Mouse (Mus musculus): ENCODE measurements around the gene Adamts20. TPM values are rescaled to one million over a fixed set of nuclear protein-coding genes. Genes with fewer than 3 reads are reported as not detected.

The Adamts20 gene
- polyA plus RNA-seq, 1 experiment from 2014 or later = 3.8 TPM

DNA sequence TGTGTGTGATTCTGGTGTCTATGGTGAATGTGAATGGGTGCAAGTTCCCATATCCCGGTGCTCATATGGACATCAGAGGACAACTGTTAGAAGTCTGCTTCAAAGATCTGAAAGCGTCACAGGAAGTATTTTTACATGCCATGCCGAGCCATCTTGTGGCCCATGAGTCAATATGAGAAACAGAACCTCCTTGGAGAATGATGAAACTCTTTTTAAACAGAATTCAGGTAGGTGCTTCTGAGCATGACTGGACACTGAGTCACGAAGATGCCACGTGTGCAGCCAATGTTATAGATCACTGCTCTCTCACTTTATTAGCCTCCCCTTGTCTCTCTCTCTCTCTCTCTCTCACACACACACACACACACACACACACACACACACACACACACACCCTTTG, 10.8 kb upstream of the Adamts20 start:
- DNase-seq (ENCODE audit: low spot score) = no peak
- Histone ChIP-seq H3K9me3 (replicated peaks) (no peaks in the 10 kb centered on the region), H3K4me3 (no peak overlapping the region), H3K36me3 (no peaks in the 10 kb centered on the region), H3K27ac (no peak overlapping the region), H3K27me3 (ENCODE audit: low read depth, poor library complexity, severe bottlenecking) (no peaks in the 10 kb centered on the region), H3K4me1 (peaks cover 18% of the 10 kb centered on the region)
- 85% methylated on average over 5 of the region's 5 CpGs for WGBS

DNA sequence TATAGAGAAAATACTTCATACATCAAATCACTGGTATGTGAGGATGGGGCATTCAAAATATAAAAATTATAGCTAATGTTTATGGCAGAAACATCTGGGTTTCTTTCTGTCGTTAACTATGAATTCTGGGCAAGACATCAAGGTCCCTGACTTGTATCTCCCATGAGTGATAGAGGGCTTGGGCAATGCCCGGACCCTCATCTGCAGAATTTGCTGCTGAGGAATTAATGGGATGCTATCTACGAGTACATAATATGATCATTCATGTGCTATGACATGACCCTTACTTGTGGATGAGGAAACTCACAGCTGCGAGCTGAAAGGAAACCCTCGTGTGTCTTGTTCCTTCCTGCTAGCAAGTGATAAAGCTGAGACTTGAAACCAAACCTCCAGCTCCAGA, 5.1 kb upstream of the Adamts20 start:
- 85% methylated on average over 5 of the region's 5 CpGs for WGBS
- DNase-seq (ENCODE audit: low spot score) = no peak

DNA sequence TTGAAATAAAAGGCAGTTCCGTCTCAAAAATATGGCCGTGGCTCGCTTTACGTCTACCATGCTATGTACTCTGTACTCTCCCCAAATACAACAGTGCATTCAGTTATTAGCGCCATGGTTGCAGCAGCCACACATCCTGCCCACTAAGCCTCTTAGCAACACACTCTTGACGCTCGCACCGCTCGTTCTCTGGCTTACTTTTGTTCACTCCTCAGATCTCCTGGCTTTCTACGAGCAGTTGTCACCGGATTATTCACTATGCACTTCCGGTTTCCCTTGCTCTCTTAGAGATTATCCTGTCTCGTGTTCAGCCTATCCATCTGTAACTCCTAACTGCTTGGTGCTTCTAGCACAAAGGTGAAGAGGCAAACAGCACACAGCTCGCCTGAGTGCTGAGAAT, 337 bp downstream of the Adamts20 start:
- H3K4me1 ChIP-seq = peaks cover 6% of the 10 kb centered on the region; the same call in 1 of the 2 replicates
- H3K9me3 ChIP-seq (replicated peaks) = no peaks in the 10 kb centered on the region
- no peak overlapping the region; the same call in 1 of the 2 replicates for H3K27ac ChIP-seq
- H3K27me3 ChIP-seq (ENCODE audit: low read depth, poor library complexity, severe bottlenecking) = no peaks in the 10 kb centered on the region
- WGBS = 90% methylated on average over 14 of the region's 14 CpGs
- no peaks in the 10 kb centered on the region for H3K36me3 ChIP-seq
- DNase-seq (ENCODE audit: low spot score) = no peak
- no peak overlapping the region for H3K4me3 ChIP-seq

More for the DNA sequence above, 5.1 kb upstream of the Adamts20 start:
- no peaks in the 10 kb centered on the region for H3K9me3 ChIP-seq (replicated peaks)
- H3K27me3 ChIP-seq (ENCODE audit: low read depth, poor library complexity, severe bottlenecking) = no peaks in the 10 kb centered on the region
- H3K4me1 ChIP-seq = no peaks in the 10 kb centered on the region
- no peaks in the 10 kb centered on the region for H3K36me3 ChIP-seq
- no peak overlapping the region for H3K27ac ChIP-seq
- H3K4me3 ChIP-seq = no peak overlapping the region

DNA sequence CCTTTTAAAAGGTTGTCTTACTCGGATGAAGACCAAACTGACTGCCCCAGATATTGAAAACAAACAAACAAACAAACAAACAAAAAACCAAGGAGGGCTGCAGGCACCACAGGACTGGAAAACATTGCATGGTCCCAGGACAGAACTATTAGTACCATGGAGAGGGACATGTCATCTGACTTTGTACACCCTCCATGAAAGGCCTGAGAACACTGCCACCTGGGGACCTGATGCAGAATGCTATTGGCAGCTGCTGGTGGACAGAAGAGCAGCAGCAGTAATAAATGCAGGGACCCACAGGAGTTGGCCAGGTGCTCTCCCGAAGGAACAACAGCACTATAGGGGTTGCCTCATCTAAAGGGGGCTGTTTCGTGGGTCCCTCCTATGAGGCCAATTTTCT, 2.0 kb downstream of the Adamts20 start:
- no peaks in the 10 kb centered on the region for H3K36me3 ChIP-seq
- no peaks in the 10 kb centered on the region for H3K27me3 ChIP-seq (ENCODE audit: low read depth, poor library complexity, severe bottlenecking)
- H3K9me3 ChIP-seq (replicated peaks) = no peaks in the 10 kb centered on the region
- H3K4me1 ChIP-seq = peaks cover 7% of the 10 kb centered on the region; the same call in 1 of the 2 replicates
- WGBS = 77% methylated on average over 3 of the region's 3 CpGs
- DNase-seq (ENCODE audit: low spot score) = peak; percentile 45
- no peak overlapping the region for H3K4me3 ChIP-seq
- no peak overlapping the region for H3K27ac ChIP-seq

DNA sequence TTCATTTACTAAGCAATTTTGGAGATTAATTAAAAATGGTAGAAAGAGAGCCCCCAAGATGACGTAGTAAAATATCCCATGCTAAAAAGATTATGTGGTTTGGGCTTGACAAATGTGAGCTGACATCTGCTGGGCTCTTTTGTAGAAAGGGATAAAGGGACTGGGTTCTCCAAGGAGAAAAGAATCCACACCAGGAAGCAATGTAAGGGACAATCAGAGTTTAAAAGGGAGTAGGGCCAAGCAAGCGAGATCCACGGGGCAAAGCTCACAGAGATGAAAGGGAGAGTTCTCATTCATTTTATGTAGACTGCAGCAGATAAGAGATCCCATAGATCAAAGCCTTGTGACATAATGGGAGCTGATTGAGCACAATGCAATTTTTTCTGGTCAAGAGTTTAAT, 3.0 kb downstream of the Adamts20 start:
- DNase-seq (ENCODE audit: low spot score) = no peak
- no peaks in the 10 kb centered on the region for H3K9me3 ChIP-seq (replicated peaks)
- WGBS = 37% methylated on average over 3 of the region's 3 CpGs

DNA sequence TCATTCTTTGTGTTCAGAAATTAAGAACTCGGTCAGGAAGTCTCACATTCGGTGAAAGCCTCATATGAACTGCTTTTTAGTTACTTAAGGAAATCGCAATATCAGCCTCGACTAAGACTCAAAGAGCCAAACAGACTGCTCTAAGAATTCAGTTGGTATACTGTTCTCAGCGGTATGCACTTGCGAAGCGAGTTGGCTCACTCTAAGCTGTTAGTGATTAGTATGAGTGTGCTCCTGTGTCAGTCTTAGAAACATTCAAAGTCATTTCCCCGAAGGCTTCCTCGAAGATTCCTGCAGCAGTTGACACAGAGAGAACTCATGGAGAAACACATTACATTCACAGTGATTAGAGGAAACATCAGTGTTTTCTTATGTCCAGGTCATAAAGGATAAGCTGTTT, 4.1 kb downstream of the Adamts20 start:
- Histone ChIP-seq H3K27me3 (ENCODE audit: low read depth, poor library complexity, severe bottlenecking) (no peaks in the 10 kb centered on the region), H3K4me3 (no peak overlapping the region), H3K9me3 (replicated peaks) (no peaks in the 10 kb centered on the region), H3K27ac (no peak overlapping the region), H3K36me3 (no peaks in the 10 kb centered on the region), H3K4me1 (peaks cover 20% of the 10 kb centered on the region)
- no peak for DNase-seq (ENCODE audit: low spot score)
- WGBS = 78% methylated on average over 9 of the region's 9 CpGs

More for the DNA sequence above, 3.0 kb downstream of the Adamts20 start:
- no peak overlapping the region for H3K27ac ChIP-seq
- no peaks in the 10 kb centered on the region for H3K36me3 ChIP-seq
- no peaks in the 10 kb centered on the region for H3K27me3 ChIP-seq (ENCODE audit: low read depth, poor library complexity, severe bottlenecking)
- H3K4me3 ChIP-seq = no peak overlapping the region
- H3K4me1 ChIP-seq = peaks cover 16% of the 10 kb centered on the region

DNA sequence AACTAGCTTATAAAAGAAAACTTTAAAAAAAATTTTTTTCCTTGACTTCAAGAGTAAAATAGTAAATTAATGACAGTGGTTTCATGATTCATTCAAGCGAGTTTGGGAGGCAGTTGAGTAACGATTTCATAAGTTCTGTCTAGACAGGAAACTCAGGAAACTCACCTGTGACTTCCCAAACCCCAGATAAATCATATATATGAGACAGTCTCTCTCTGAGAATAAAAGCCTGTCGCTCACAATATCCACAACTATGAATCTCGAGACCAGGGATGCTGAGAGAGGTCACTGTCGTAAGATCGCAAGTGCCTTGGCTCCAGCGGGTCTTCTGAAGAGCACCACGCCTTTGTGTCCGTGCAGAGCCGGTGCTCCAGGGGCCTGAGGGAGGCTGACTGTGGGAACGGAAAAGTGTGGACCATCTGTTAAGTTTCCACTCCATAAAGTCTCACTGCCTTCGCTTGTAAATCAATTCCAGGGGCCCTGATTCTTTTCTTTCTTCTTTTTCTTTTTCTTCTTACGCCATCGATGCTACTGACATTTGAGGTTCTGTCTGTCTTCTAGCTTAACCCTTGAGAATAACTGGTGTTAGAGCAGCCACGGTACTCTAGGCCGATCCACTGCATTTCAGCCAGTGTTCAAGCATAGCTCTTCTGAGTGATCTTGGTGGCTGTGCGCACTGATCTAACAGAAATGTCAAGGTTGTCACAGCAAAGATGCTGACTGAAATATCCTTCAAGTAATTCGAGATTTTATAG, 7.4 kb downstream of the Adamts20 start:
- H3K9me3 ChIP-seq (replicated peaks) = no peaks in the 10 kb centered on the region
- WGBS = 61% methylated on average over 18 of the region's 18 CpGs
- H3K36me3 ChIP-seq = no peaks in the 10 kb centered on the region
- H3K27me3 ChIP-seq (ENCODE audit: low read depth, poor library complexity, severe bottlenecking) = no peaks in the 10 kb centered on the region
- peak; percentile 49 for DNase-seq (ENCODE audit: low spot score)
- no peak overlapping the region for H3K4me3 ChIP-seq
- H3K27ac ChIP-seq = peak overlapping the region; percentile 56; the same call in 1 of the 2 replicates
- H3K4me1 ChIP-seq = peaks cover 20% of the 10 kb centered on the region

DNA sequence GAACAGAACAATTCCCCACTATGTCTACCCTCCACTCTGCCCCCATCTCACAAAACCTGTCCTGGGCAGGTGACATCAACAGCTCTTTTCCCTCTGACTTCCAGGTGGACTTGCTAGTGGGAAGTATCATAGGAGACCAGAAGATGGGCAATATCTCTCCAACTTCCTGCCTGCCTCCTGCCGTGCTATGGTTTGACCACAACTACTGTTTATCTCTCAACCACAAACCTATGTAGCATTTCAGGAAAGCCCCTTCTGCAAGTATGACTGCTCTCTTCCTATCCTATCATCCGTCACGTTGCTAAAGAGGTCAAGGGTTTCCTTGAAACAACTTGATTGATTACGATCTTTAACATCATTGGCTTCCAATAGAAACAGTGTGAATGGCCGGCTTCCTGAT, 12.4 kb downstream of the Adamts20 start:
- Histone ChIP-seq H3K27me3 (ENCODE audit: low read depth, poor library complexity, severe bottlenecking) (no peaks in the 10 kb centered on the region), H3K4me3 (no peak overlapping the region), H3K9me3 (replicated peaks) (no peaks in the 10 kb centered on the region), H3K36me3 (no peaks in the 10 kb centered on the region), H3K4me1 (peaks cover 12% of the 10 kb centered on the region), H3K27ac (no peak overlapping the region)
- DNase-seq (ENCODE audit: low spot score) = no peak
- WGBS = 86% methylated on average over 5 of the region's 5 CpGs

DNA sequence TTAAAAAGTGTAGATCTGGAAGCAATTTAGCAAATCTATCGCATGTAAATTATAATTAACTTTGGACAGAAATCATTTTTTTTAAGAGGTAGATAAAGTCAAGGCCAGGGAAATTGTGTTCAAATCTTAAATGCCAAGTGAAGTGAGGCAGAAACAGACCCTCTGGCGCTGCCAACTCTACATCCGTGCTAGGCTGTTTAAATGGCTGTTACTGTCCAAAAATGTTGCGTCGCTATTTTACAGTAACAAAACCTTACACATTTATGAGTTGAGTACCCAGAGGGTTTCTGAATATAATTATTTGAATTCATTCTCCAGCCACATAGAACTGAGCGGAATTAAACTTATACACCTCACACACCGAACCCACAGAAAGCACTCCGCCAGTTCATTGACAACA, 13.6 kb downstream of the Adamts20 start:
- Histone ChIP-seq H3K9me3 (replicated peaks) (no peaks in the 10 kb centered on the region), H3K4me3 (no peak overlapping the region), H3K36me3 (no peaks in the 10 kb centered on the region), H3K27me3 (ENCODE audit: low read depth, poor library complexity, severe bottlenecking) (no peaks in the 10 kb centered on the region), H3K27ac (no peak overlapping the region), H3K4me1 (0 out of 2 replicates have a peak, but pooled peaks cover 3% of the 10 kb centered on the region)
- 93% methylated on average over 8 of the region's 8 CpGs for WGBS
- no peak for DNase-seq (ENCODE audit: low spot score)

DNA sequence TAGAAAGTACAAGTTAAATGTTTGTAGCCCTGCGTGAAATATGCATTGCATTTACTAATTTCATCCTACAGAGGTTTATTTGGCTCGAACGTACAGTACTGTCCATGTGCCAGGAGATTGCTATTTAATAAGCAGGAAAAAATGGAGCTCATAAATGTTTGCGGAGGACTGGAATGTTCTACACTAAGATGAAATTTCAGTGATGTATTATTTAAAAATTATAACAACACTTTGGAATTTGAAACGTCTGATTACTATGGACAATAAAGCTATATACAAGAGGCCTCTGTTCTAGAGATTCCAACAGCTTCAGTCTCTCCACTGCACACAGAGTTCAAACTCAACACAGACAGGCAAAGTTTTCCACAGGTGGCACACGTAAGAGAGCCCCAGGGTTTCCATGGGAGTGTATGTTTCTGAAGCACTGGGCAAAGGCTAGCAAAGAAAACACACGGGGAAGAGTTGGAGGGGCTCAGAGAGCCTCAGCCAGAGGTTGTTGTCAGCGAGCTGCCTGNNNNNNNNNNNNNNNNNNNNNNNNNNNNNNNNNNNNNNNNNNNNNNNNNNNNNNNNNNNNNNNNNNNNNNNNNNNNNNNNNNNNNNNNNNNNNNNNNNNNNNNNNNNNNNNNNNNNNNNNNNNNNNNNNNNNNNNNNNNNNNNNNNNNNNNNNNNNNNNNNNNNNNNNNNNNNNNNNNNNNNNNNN, 20.6 kb downstream of the Adamts20 start:
- peak overlapping the region; percentile 68 for H3K27ac ChIP-seq
- no peaks in the 10 kb centered on the region for H3K9me3 ChIP-seq (replicated peaks)
- DNase-seq (ENCODE audit: low spot score) = no peak
- H3K4me1 ChIP-seq = peaks cover 21% of the 10 kb centered on the region
- no peak overlapping the region for H3K4me3 ChIP-seq
- 65% methylated on average over 8 of the region's 8 CpGs for WGBS
- H3K27me3 ChIP-seq (ENCODE audit: low read depth, poor library complexity, severe bottlenecking) = no peaks in the 10 kb centered on the region
- no peaks in the 10 kb centered on the region for H3K36me3 ChIP-seq

DNA sequence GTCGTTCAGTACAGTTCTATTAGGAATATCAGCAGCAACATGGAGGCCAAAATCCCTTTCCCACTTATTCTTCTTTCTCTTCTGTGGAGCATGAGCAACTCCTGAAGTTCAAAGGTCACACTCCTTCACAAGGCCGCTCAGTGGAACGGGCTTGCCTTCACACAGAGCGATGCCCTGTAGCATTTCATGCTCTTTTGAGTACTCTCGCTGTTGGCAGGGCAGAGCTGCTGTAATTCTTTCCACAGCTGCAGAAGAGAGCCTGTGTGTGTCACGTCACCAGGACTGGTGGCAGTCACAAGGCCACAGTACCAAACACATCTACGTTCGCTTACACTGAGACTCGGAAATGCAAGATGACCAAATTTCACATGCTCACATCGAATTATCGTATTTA, 21.2 kb downstream of the Adamts20 start:
- H3K4me1 ChIP-seq = peaks cover 21% of the 10 kb centered on the region
- 78% methylated on average over 11 of the region's 11 CpGs for WGBS
- DNase-seq (ENCODE audit: low spot score) = no peak
- no peaks in the 10 kb centered on the region for H3K36me3 ChIP-seq
- H3K27ac ChIP-seq = peak overlapping the region; percentile 3; the same call in 1 of the 2 replicates
- no peaks in the 10 kb centered on the region for H3K9me3 ChIP-seq (replicated peaks)
- no peaks in the 10 kb centered on the region for H3K27me3 ChIP-seq (ENCODE audit: low read depth, poor library complexity, severe bottlenecking)
- H3K4me3 ChIP-seq = no peak overlapping the region

DNA sequence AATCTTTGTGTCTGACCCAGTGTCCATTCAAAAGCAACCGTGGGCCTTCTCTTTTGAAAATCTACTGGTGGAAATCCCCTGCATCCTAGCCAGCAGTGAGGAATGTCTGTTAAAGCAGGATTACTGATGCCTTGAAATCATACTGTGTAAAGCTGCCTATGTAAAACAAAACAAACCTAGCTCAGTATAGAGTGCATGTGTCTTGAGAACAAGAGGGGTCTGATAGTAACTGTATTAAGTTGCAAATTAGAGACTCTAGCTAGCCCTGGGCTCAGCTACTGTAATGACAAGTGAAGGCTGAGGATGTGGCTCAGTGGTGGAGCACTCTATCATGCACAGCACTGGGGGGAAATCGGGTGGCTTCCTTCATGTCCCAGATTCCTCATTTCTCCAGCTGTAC, 22.2 kb downstream of the Adamts20 start:
- Histone ChIP-seq H3K27me3 (ENCODE audit: low read depth, poor library complexity, severe bottlenecking) (no peaks in the 10 kb centered on the region), H3K36me3 (no peaks in the 10 kb centered on the region), H3K4me1 (peaks cover 21% of the 10 kb centered on the region), H3K4me3 (no peak overlapping the region), H3K27ac (no peak overlapping the region), H3K9me3 (replicated peaks) (no peaks in the 10 kb centered on the region)
- no peak for DNase-seq (ENCODE audit: low spot score)
- 75% methylated on average over 2 of the region's 2 CpGs for WGBS

DNA sequence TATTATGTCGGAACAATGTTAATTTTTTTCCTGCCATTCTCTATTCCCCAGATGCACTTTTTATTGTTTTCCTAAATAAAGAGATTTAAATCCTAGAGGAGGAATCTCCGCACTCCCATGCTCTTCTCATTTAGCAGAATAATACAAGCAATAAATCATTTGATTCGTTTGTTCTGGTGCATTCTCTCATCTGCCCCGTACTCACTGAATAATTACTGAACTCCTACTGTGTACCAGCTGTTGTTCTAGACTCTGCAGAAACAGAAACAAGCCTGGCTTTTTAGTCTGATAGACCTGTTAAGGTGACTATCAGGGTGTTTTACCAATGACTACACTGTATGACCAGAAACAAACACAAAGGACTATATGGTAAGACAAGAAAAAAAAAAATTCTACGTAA, 29.7 kb downstream of the Adamts20 start:
- Histone ChIP-seq H3K36me3 (no peaks in the 10 kb centered on the region), H3K27me3 (ENCODE audit: low read depth, poor library complexity, severe bottlenecking) (no peaks in the 10 kb centered on the region), H3K4me3 (no peak overlapping the region), H3K9me3 (replicated peaks) (no peaks in the 10 kb centered on the region), H3K27ac (no peak overlapping the region), H3K4me1 (0 out of 2 replicates have a peak, but pooled peaks cover 6% of the 10 kb centered on the region)
- no peak for DNase-seq (ENCODE audit: low spot score)
- 74% methylated on average over 5 of the region's 5 CpGs for WGBS

Data from limb, embryonic 10.5 days (tissue).